Mouse (Mus musculus) MEL (cell line): ENCODE data around the gene Gm37240.

Experiments
- BHLHE40 ChIP-seq: IDR thresholded peaks from 2 replicates; pipeline ENCODE4 v1.6.1; 2012; ENCODE audit warnings: low read depth, mild to moderate bottlenecking, inconsistent platforms, low read length, improper control_type of control experiment, borderline replicate concordance
- CTCF ChIP-seq, 3 experiments: IDR thresholded peaks in 2 of 3; conservative IDR thresholded peaks in 1 of 3; 2 replicates each; pipeline ENCODE4 v1.5.1; 2011 to 2012; ENCODE audit warnings: low read length in 3 of 3, low read depth in 2 of 3, mild to moderate bottlenecking in 2 of 3, improper control_type of control experiment in 1 of 3, inconsistent platforms in 1 of 3, mixed read lengths in 1 of 3, moderate library complexity in 1 of 3; ENCODE audit not compliant: control insufficient read depth in 1 of 3, insufficient read depth in 1 of 3, poor library complexity in 1 of 3, severe bottlenecking in 1 of 3
- E2F4 ChIP-seq: IDR thresholded peaks from 2 replicates; pipeline ENCODE4 v1.6.1; 2011; ENCODE audit warnings: low read depth, low read length, improper control_type of control experiment, borderline replicate concordance
- EP300 ChIP-seq, 2 experiments: IDR thresholded peaks; 2 replicates each; pipeline ENCODE4 v1.6.1; 2011; ENCODE audit warnings: improper control_type of control experiment in 2 of 2, low read length in 2 of 2, low read depth in 1 of 2, mild to moderate bottlenecking in 1 of 2
- GATA1 ChIP-seq: IDR thresholded peaks from 2 replicates; pipeline ENCODE4 v1.6.1; 2011; ENCODE audit warnings: low read depth, low read length, improper control_type of control experiment
- MAX ChIP-seq: IDR thresholded peaks from 2 replicates; pipeline ENCODE4 v1.6.1; 2011; ENCODE audit warnings: low read length, improper control_type of control experiment
- POLR2A ChIP-seq, 2 experiments: IDR thresholded peaks; 2 replicates each; pipeline ENCODE4 v1.6.1; 2011 to 2012; ENCODE audit warnings: low read length in 2 of 2, mild to moderate bottlenecking in 2 of 2, control low read depth in 1 of 2, improper control_type of control experiment in 1 of 2, low read depth in 1 of 2, moderate library complexity in 1 of 2; ENCODE audit not compliant: control insufficient read depth in 1 of 2, insufficient read depth in 1 of 2, poor library complexity in 1 of 2
- POLR2AphosphoS2 ChIP-seq: IDR thresholded peaks from 2 replicates; pipeline ENCODE4 v1.6.1; 2011; ENCODE audit warnings: low read length, improper control_type of control experiment
- RCOR1 ChIP-seq: IDR thresholded peaks from 2 replicates; pipeline ENCODE4 v1.6.1; 2012; ENCODE audit warnings: low read depth, mild to moderate bottlenecking, inconsistent platforms, low read length, improper control_type of control experiment
- TAL1 ChIP-seq: IDR thresholded peaks from 2 replicates; pipeline ENCODE4 v1.6.1; 2012; ENCODE audit warnings: mild to moderate bottlenecking, inconsistent platforms, low read length, moderate library complexity, mixed read lengths
- UBTF ChIP-seq: IDR thresholded peaks from 2 replicates; pipeline ENCODE4 v1.6.1; 2012; ENCODE audit warnings: low read depth, mild to moderate bottlenecking, inconsistent platforms, low read length, improper control_type of control experiment, moderate library complexity, borderline replicate concordance; ENCODE audit not compliant: insufficient read depth
- USF2 ChIP-seq, 2 experiments: IDR thresholded peaks; 2 replicates each; pipeline ENCODE4 v1.6.1; 2011 to 2012; ENCODE audit warnings: improper control_type of control experiment in 2 of 2, low read length in 2 of 2, borderline replicate concordance in 1 of 2, inconsistent platforms in 1 of 2, low read depth in 1 of 2, mild to moderate bottlenecking in 1 of 2; ENCODE audit not compliant: insufficient read depth in 1 of 2

GRCm38 (mm10) chr3:85619751-85620150 is 267.6 kb downstream of the Gm37240 start:
- TF ChIP-seq E2F4 = no peak
- no peak for TF ChIP-seq USF2 (IDR thresholded peaks at IDR 0.05; ENCODE audit: borderline replicate concordance in 1 of 2, insufficient read depth in 1 of 2, low read depth in 1 of 2, low read length in 2 of 2)
- no peak for TF ChIP-seq UBTF
- TF ChIP-seq EP300 (IDR thresholded peaks at IDR 0.05; ENCODE audit: low read depth in 1 of 2, low read length in 2 of 2) = no peak
- no peak for TF ChIP-seq GATA1
- TF ChIP-seq CTCF (IDR thresholded peaks at IDR 0.05 in 2 of 3, conservative IDR thresholded peaks at IDR 0.05 in 1 of 3; ENCODE audit: control insufficient read depth in 1 of 3, insufficient read depth in 1 of 3, low read depth in 2 of 3, low read length in 3 of 3, poor library complexity in 1 of 3, severe bottlenecking in 1 of 3) = no peak
- no peak for TF ChIP-seq RCOR1
- no peak for TF ChIP-seq POLR2AphosphoS2
- no peak for TF ChIP-seq TAL1
- TF ChIP-seq BHLHE40 = no peak
- no peak for TF ChIP-seq MAX
- no peak for TF ChIP-seq POLR2A (IDR thresholded peaks at IDR 0.05; ENCODE audit: control insufficient read depth in 1 of 2, insufficient read depth in 1 of 2, low read depth in 1 of 2, low read length in 2 of 2, poor library complexity in 1 of 2)
